Mouse (Mus musculus) spleen, adult 2 months (tissue): ENCODE data around the gene Resp18.

Experiments
- CTCF ChIP-seq: fragments of 200-500 bp; IDR thresholded peaks from 2 replicates; pipeline ENCODE4 v1.5.1; 2011; ENCODE audit warnings: mild to moderate bottlenecking, inconsistent platforms; ENCODE audit not compliant: insufficient read depth, insufficient read length, insufficient replicate concordance; ENCODE audit errors: extremely low read depth
- POLR2A ChIP-seq: fragments of 200-500 bp; IDR thresholded peaks from 2 replicates; pipeline ENCODE4 v1.6.1; 2011; ENCODE audit warnings: low read depth, low read length, inconsistent platforms

DNA sequence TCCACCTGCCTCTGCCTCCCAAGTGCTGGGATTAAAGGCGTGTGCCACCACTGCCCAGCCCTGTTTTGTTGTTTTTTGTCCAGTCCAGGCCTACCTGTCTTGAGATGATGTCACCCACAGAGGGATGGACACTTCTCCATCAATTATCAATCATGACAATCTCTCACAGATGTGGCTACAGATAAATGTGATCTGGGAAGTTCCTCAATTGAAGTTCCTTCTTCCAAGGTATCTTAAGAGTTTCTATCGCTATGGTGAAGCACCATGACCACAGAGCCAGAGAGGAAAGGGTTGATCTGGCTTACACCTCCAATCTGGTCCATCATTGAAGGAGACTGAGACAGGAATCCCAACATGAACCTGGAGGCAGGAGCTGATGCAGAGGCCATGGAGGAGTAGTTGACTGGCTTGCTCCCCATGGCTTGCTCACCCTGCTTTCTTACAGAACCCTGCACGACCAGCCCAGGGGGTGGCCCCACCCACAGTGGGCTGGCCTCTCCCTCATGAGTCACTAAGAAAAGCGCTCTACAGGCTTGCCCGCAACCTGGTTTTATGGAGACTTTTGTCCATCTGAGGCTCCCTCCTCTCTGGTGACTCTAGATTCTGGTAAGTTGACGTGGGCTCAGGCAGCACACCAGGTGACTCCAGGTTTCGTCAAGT lies 47.8 kb downstream of the Resp18 start:
- TF ChIP-seq POLR2A (no peak), CTCF (no peak)
